Mouse (Mus musculus) gastrocnemius, adult 18-20 months (tissue): ENCODE results near the gene Nfe2l3. TPM values are rescaled to one million over a fixed set of nuclear protein-coding genes. Genes with fewer than 3 reads are reported as not detected.
"Not testable (repeated sequence)": the region's sequence is repeated elsewhere in the genome, so short reads cannot be mapped to it uniquely, and the experiment has no call there.

Experiments
- DNase-seq: peaks from one replicate; pipeline ENCODE4 v3.0.0; 2021; ENCODE audit warnings: low spot score
- long read RNA-seq, 2 experiments: library from polyadenylated mRNA; stranded (forward); transcript quantifications; one replicate each; pipeline ENCODE4 v2.0.0; 2021
- total RNA-seq, 2 experiments: library from RNA; stranded (reverse); gene quantifications; 2 replicates each; pipeline ENCODE4 v1.2.3; 2021

Gene Nfe2l3
- not detected for total RNA-seq
- long read RNA-seq, experiment 1: 0 reads
- long read RNA-seq, experiment 2: 0 reads

DNA sequence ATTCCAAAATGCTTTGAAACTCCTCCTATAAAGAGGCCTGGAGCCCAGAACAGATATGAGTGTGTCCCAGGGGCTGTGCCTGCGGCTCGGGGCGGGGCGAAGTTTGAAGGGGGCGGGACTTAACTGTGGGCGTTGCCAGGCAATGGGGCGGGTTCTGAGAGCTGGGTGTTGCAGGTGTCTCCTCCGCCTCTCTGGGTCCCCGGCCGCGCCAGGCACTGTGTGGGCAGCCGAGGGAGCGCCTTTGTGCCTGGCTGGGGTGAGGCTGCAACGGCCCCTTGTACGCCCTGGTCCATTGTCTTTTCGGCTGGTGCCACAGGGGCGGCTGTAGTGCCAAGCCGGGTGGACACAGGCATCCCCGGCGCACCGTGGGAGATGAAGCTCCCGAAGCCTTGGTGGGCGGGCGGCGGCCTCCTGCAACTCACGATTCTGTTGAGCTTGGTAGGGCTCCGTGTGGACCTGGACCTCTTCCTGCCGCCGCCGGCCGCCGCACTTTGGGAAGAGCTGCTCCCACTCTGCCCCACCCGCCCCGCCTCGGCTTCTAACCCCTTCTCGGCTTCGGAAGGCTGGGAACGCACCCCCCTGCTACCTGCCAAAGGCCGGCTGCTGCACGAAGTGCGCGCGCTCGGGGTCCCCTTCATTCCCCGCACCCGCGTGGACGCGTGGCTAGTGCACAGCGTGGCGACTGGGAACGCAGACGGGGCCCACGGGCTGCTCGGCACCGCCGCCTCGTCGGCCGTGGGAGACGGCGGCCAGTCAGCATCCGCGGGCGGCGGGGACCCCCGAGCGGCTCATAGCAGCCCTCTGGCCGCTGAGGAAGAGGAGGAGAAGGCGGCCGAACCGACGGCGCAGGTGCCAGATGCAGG, at the start of gene Nfe2l3:
Gene Nfe2l3 (plus strand): TSS at position 136 of the 863 bp plus-strand sequence.
- DNase-seq: no peak

DNA sequence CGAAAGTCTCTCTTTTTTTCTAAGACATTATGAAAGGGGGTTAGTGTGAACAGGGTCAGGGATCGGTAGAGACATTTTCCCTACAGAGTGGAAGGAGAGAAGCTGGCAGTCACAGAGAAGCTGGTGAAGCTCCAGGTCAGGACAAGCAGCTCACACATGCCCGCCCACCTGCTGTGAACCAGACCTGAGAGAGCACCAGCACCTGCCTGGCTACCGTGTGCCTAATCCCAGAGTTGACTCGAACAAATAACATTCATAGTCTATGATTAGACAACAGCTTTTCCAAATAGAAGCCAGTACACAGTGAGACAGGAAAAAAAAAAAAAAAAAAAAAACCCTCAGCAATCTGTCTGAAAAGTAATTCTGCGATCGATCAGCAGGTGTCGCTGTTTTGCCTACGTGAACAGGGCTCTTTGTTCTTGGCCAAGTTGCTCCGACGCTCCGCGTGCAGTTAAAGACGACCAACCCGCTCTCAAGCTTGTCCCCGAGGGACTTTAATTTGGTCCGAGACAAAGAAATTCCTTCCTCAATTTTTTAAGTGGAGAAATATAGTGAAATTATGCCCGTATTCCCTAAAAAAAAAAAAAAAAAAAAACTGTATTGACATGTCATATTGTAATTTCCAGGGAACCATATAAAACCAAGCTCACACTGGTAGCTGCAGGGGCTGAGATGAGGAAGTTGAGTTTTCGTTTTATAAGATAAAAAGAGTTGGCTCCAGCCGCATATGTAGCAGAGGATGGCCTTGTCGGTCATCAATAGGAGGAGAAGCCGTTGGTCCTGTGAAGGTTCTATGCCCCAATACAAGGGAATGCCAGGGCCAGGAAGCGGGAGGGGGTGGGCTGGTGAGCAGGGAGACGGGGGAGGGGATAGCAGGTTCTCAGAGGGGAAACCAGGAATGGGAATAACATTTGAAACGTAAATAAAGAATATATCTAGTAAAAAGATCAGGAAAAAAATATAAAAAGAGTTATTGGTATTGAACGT, 48.4 kb upstream of the Nfe2l3 start:
- DNase-seq: peak; percentile 86

DNA sequence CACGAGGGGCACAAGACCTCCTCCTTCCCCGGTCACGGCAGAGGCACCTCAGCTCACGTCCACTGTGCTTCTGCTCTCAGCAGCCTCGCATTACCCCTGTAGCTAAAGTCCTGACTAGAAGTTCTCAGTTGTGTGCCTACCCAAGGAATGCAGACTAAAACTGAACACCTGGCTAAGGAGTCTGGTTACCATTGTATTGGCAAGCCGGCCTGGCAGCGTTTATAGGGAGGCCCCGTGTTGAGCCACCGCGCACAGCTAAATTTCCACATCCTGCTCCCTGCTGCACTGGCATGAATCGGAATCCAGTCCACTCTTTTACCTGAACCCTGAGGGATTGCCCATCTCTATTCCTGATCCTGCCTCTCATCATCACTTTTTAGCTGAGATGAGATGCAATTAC, 42.0 kb upstream of the Nfe2l3 start:
- DNase-seq: no peak

DNA sequence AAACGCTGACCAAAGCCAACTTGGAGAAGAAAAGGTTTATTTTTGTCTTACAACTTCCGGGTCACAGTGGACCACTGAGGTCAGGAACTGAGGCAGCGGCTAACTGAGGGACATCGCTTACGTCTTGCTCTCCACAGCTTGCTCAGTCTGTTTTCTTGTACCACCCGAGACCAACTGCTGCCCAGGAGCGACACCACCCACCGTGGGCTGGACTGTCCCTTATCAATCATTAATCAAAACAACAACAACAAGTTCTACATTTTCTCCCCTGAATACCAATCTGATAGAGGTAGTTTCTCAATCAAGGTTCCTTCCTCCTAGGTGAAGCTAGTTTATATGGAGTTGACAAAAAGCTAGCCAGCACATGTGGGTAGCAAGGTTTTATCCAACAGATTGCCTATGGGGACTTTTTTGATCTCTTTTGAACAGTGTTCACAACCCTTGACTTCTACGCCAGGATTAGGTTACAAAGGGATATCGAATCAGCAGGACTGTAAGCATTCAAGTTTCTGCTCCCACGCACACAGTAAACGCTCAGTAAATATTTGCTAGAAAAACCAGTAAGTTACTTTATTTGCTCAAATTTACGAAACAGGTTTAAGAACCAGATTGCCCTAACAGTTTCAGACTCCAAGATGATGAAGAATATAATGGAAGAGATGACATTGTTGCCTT, 40.5 kb upstream of the Nfe2l3 start:
- no peak for DNase-seq

DNA sequence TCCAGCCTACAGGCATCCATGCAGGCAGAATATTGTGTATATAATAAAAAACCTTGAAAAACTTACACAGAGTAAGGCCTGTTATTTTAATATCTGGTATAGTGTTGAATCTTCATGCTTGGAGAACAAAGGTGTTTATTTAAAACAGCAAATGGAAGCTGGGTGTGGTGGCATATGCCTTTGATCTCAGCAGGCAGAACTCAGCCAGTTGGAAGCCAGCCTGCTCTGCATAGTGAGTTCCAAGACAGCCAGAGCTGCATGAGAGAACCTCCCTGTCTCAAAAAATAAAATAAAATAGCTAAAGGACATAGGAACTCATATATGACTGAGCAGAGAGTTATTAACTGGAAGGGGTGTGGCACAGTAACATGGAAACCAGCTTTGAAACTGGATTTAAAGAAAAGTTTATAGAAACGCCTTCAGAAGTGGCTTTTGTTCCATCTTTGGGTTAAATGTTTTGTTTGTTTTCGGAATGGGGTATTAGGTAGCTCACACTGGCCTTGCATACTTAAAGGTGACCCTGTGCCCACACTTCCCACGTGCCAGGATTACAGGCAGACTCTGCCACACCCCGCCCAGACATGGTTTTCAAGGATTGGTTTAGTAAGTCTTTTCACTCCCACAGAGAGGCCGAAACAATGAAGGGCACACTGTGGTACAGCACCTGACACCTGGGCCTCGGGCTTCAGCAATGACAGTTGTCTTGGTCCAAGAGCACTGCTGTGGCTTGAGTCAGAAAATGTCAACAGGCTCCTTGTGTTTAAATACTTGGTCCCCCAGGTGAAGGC, 38.9 kb upstream of the Nfe2l3 start:
- no peak for DNase-seq

DNA sequence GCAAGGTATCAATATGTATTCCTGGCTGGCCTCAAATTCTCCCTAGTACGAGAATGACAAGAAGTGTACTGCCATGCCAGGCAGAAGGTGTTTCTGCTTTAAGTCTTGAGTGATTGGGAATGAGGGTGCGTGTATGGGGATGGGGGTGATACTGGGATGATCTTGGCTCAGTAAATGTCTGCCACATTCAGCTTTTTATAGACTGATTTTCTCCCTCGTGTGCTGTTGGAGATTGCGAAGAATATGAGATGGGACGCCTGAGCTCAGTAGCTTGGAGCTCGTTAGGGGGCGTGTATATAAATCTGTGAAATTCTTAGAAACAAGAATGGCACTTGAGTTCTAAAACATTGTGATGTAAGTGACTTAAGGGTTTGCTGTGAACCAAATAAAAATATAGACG, 38.1 kb upstream of the Nfe2l3 start:
- not testable (repeated sequence) for DNase-seq

DNA sequence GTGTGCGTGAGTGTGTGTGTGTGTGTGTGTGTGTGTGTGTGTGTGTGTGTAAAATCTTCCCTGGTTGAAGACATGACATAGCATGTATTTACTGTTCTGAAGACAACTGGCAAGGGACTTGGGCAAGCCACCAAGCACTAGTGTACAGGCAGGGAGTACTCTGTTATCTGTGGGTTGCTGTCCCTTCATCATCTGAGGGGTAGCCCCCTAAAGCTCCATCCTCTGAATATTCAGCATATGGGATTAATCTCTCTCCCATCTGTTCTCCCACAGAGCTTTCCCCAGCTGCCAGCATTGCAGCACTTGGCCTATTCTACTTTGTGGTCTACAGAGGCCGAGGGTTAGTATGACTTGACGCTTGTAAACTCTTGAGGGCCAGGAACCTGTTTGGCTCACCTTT, 37.5 kb upstream of the Nfe2l3 start:
- DNase-seq: not testable (repeated sequence)

DNA sequence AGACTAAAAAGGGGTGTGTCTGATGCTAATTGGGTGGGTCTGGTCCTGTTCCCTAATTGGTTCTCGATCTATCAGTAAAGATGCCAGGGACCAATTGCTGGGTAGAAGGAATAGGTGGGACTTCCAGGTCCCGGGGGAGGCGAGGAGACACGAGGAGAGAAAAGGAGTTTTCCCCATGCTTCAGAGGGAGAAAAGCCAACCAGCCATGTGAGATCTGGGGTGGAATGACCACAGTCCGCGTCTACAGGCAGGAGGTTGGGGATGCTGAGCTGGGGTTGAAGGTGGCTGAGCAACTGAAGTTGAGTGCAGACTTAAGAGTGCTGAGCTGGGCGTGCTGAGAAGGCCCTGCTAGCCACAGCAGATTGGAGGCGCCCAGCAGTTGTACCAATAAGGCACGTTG, 37.0 kb upstream of the Nfe2l3 start:
- no peak for DNase-seq

DNA sequence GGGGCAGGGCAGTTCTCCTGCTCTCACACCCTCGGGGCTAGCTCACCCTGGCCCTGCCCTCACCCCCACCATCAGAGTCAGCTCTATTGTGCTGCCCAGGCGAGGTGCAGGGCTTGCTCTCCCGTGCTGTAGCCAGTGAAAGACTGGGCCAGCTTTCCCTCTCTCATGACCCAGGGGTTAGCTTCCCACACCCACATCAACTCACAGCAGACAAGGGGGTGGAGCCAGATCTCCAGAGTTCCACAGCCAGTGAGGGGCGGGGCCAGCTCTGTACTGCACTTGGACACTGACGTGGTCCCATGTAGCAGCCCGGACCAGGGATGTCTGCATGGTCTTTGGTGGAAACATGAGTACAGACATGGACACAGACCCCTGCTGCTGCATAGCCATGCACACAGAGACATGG, 33.4 kb upstream of the Nfe2l3 start:
- DNase-seq: peak; percentile 7

DNA sequence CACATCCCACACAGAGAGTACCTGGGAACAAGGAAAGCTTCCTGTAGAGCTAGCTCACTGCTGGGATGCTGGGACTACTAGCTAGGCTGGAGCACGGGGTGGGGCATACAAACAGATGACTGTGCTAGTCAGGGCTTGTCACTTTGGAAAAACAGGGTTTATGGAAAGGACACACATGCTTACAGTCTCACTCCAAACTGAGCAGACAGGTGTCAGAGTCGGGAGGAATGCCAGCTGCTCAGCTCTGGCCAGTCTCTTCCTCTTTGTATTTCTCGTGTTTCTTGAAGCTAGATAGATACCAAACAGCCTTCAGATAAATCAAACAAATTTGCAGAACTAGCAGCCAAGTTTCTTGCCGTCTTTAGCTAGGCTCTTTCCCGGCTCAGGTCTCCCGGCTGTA, 31.2 kb upstream of the Nfe2l3 start:
- DNase-seq: no peak

DNA sequence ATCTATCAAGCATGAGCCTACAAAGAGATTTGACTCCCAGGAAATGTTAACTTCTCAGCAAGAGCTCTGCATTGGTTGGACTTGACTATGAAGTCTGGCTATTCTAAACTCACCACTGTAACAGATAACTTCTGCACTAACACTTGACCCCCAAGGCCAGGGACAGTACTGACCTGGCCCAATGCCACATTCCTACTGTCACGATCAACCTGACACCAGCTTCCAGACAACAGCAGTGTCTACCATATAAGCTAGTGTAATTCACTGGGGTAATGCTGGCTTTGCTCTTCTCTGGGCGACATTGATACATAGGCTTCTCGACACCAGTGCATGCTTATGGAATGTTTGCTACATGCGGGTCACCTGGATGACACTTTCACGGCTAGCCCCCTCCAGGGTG, 28.9 kb upstream of the Nfe2l3 start:
- no peak for DNase-seq

DNA sequence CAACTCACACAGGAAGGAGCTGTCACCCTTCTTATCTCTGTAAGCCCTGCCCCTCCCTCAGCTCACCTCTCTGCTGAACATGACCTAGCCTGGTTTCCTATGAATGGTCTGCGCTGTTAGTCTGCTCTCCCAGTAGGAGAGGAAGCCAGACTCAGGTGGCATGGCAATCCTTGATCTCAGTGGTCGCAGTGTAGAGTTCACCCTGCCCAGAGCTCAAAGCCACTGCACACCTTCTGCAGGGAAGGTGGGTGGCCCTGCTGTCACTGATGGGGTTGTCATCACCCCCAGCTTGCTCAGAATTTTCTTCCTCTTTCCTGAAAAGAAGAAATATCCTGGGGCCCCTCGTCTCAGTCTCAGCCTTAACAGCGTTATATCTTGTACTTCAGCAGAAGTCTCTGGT, 28.0 kb upstream of the Nfe2l3 start:
- no peak for DNase-seq

DNA sequence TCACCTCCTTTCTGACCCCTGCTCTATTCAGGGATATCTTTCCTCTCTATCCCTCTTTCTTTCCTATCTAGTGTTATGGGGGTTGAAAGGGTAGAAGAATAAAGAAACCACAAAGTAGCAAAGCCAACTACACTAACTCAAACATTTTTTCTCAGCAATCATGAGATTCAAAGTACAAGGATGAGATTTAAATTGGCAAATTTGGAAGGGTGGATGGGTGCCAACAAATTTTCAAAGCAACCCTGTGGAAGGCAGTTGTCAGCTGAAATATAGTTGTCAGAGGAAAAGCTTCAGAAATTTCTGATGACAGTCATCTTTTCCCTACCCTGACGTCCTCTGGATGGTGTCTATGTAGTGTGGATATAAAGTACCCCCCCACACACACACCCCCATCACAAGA, 16.0 kb upstream of the Nfe2l3 start:
- DNase-seq: no peak

DNA sequence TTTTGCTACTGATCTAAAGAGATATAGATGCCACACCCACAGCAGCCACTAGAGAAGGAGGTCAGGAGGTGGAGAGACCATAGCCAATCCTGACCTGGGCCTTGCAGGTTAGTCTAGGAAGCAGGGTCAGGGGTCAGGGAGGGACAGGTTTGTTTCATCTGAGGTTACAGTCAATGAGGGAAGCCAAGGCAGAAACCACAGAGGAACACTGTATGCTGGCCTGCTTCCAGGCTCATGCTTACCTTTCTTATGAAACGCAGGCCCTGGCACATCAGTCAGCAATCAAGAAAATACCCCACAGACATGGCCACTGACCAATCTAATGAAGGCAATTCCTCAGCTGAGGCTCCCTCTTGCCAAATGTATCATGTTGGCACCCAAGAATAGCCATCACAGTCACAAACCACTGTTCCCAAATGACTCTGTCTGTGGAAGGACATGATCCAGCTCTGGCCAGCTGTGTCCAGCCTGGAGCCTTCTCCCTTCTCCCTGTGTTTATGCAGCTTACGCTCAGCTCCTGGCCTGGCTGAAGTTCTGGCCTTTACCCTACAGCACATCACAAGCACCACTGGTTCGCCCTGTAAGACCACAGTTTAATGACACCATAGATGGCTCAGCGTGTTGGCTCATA, 15.0 kb upstream of the Nfe2l3 start:
- no peak for DNase-seq

DNA sequence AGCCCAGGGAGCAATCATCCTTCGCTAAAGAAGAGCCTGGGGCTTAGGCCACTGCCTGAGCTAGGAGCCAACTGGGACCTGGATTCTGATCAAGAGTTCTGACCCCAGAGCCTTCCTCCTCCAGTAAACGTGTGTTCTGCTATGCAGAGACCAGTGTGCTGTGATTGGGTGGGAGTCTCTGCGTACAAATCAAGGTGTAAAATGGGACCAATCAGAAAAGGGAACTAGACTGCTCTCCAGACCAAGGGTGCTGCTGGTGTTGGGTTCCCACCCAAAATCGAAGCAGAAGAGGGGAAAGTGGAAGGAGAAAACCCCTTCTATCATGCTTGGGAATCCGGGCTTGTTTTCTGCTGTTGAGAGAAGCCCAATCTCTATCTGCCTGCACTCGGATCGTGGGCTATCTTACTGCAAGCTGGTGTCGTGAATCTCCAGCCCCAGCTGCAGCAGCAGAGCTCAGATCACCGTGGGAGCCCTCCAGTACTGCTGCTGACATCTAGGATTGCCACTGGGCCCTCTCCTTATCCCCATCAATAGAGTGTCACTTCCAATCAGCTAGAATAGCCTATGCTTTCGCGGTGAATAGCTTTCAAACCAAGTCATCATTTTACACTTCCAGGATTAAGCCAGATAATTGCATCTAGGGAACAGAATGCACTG, 8.9 kb upstream of the Nfe2l3 start:
- DNase-seq: no peak

DNA sequence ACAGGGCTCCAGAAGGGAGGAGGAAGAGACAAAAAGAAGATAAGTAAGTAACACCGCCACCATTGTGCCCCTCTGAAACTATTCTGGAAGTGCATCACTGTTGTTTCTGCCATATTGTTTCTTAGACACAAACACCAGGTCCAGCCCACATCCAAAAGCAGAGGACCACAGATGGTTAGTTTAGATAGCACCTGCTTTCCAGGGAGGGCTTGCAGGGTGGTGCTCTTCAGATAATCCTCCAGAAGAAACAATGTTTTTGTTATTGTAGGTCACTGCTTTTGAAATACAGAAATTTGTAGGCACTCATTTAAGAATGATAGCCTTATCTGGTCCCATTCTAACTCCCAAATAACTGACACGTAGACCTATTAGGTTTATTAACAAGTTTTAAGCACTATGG, 7.9 kb upstream of the Nfe2l3 start:
- DNase-seq: no peak

DNA sequence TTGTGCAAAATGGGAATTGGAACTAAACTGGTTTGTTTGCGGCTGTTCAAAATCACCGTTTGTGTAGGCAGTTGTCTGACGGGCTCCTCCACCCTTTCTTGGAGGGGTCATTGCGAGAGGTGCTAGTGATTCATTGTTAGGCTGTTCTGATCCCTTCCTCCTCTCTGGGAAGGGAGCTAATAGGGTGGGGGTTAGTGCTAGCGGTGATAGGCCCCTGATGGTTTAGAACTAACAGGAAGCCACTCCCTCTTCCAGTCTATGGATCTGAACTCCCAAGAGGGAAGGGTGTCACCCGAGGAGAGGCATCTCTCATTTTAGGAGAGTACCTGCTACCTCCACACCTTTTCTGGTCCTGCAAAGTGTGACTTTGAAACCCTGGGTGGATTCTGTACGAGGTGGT, 1.8 kb downstream of the Nfe2l3 start:
- DNase-seq: no peak

DNA sequence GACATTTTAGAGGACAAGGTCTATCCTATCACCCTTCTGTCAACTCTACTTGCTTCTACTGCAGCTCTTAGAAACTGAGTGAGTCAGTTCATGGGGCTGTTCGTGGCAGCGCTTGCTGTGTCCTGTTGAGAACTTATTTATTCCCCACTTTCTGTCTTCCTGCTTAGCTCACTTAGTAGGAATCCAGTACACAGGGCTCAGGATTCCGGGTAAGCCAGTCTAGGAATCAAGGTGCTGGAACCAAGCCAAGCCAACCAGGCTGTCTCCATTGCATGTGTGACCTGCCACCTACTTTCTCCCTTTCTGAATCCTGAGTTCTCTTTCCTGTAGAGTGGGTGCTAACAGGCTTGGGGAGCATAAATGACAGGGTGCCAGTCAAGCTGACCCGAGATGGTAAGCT, 5.2 kb downstream of the Nfe2l3 start:
- DNase-seq: no peak

DNA sequence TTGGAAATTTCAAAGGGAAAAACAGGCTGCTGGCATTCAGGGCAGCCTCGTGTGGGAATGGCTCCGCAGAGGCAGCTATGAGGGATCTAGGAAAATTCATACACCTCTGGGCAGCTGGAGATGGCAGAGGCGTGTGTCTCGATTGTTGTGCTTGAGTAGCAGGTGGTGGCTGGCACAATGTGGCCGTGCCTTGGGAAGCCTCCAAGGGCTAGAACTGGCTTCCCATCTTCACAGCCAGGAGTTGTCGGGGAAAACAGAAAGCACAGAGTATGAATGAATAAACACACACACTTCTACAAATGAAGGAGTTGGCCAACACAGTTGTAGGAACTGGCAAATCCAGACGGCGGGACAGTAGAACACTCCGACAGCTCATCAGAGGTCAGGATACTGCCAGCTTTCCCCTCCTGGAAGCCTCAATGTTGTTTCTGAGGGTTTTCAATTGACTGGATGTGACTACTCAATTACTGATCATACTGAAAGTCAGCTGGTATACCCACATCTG, 6.4 kb downstream of the Nfe2l3 start:
- no peak for DNase-seq
